Mouse (Mus musculus) spleen, postnatal 0 days (tissue): ENCODE measurements around the gene Gm28168. TPM values are rescaled to one million over a fixed set of nuclear protein-coding genes. Genes with fewer than 3 reads are reported as not detected.

Experiments
- polyA plus RNA-seq: library from polyadenylated mRNA; unstranded; fragments of >200 nt; fragmentation: Nextera tagmentation; extraction: Ambion mirVana; gene quantifications from 2 replicates; pipeline ENCODE4 v1.2.1, GENCODE M21; 2015

The Gm28168 gene
- not detected in 2 replicates for polyA plus RNA-seq

GRCm38 (mm10) chr1:117927715-117928114, at the start of gene Gm28168:
Gene Gm28168, plus strand, starts transcription at chr1:117928015.

DNA sequence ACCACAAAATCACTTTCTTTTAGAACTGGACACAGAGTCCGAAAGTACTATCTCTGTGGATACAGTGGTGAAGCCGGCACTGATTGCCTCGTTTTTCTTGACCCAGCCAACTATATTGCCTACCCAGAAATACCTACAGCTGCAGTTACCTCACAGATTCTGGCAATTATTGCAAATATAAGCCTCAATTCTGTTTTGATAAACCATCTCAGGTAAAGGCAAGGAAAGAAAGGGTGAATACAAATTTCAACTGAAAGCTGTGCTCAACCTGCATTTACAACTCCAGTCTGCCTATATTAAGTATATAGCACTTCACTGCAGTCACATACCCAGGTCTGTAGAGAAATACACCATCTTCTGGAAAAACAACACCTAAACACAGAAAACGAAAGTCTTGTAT, 37.8 kb downstream of the Gm28168 start, which contains the start of gene Gm7145:
Gene Gm7145, plus strand, starts transcription at position 301 of the 400 bp plus-strand sequence.

Other genes with a start within 250 kb of the Gm28168 start
- gene Gm28363, start 230.9 kb upstream of the Gm28168 start, polyA plus RNA-seq: not detected in 2 replicates
- not detected in 2 replicates for gene B020011L13Rik, start 146.9 kb upstream of the Gm28168 start, polyA plus RNA-seq
- gene Gm28360, start 97.9 kb upstream of the Gm28168 start, polyA plus RNA-seq: not detected in 2 replicates
- not detected in 2 replicates for gene Gm7145, start 37.9 kb downstream of the Gm28168 start, polyA plus RNA-seq
- gene Gm29106, start 248.5 kb downstream of the Gm28168 start, polyA plus RNA-seq: 0.05 and 0.08 TPM in 2 replicates